Mouse (Mus musculus) CH12.LX (cell line): ENCODE measurements around the gene Myh3. TPM values are rescaled to one million over a fixed set of nuclear protein-coding genes. Genes with fewer than 3 reads are reported as not detected.

Experiments
- DNase-seq: peaks from one replicate; pipeline ENCODE4 v3.0.0-alpha.2; 2013; ENCODE audit errors: extremely low read depth
- H3K27ac ChIP-seq: 2 replicates; pipeline ENCODE4 v1.5.1; 2012; ENCODE audit warnings: low read depth, mild to moderate bottlenecking, control low read depth, moderate library complexity; ENCODE audit not compliant: insufficient read depth
- H3K27me3 ChIP-seq: replicated peaks from 2 replicates; pipeline ENCODE3; 2012; ENCODE audit warnings: inconsistent platforms
- H3K36me3 ChIP-seq, 2 experiments: replicated peaks in 1 of 2; 2 replicates each; pipeline versions ENCODE3 to v1.6.1; 2012; ENCODE audit warnings: inconsistent platforms in 1 of 2, low read length in 1 of 2, mild to moderate bottlenecking in 1 of 2, mixed read lengths in 1 of 2, moderate library complexity in 1 of 2; ENCODE audit not compliant: control insufficient read depth in 1 of 2, insufficient read depth in 1 of 2
- H3K4me1 ChIP-seq, 2 experiments: 2 replicates each; pipeline ENCODE4 v1.6.1; 2012; ENCODE audit warnings: inconsistent platforms in 1 of 2, moderate library complexity in 1 of 2; ENCODE audit not compliant: insufficient read depth in 2 of 2, control insufficient read depth in 1 of 2
- H3K4me2 ChIP-seq: 2 replicates; pipeline ENCODE4 v1.6.1; 2012; ENCODE audit warnings: low read depth, mild to moderate bottlenecking, control low read depth; ENCODE audit not compliant: poor library complexity, insufficient read depth, severe bottlenecking
- H3K4me3 ChIP-seq, 3 experiments: fragments of 150-350 bp in 1 of 3; sonication (generic) in 1 of 3; replicated peaks in 1 of 3; 2 replicates each; pipeline versions ENCODE3 to v1.5.1; 2011 to 2012; ENCODE audit warnings: low read depth in 2 of 3, low read length in 2 of 3, mild to moderate bottlenecking in 2 of 3, moderate library complexity in 2 of 3, control low read depth in 1 of 3, improper control_type of control experiment in 1 of 3, inconsistent platforms in 1 of 3, mixed read lengths in 1 of 3; ENCODE audit not compliant: poor library complexity in 1 of 3
- H3K79me2 ChIP-seq: replicated peaks from 2 replicates; pipeline ENCODE4 v1.6.1; 2012; ENCODE audit warnings: mild to moderate bottlenecking, moderate library complexity; ENCODE audit not compliant: control insufficient read depth, poor library complexity, insufficient read depth, severe bottlenecking; ENCODE audit errors: extremely low read depth
- H3K9ac ChIP-seq: 2 replicates; pipeline ENCODE4 v1.6.1; 2012; ENCODE audit warnings: low read depth, mild to moderate bottlenecking, control low read depth, moderate library complexity; ENCODE audit not compliant: insufficient read depth
- H3K9me3 ChIP-seq: replicated peaks from 2 replicates; pipeline ENCODE3; 2012; ENCODE audit warnings: low read length, inconsistent platforms, mixed read lengths
- BHLHE40 ChIP-seq: IDR thresholded peaks from 2 replicates; pipeline ENCODE4 v1.6.1; 2011; ENCODE audit warnings: mild to moderate bottlenecking, low read depth, low read length, improper control_type of control experiment
- CHD1 ChIP-seq: IDR thresholded peaks from 2 replicates; pipeline ENCODE4 v1.6.1; 2012; ENCODE audit warnings: low read depth, low read length, improper control_type of control experiment, inconsistent platforms
- CHD2 ChIP-seq: IDR thresholded peaks from 2 replicates; pipeline ENCODE4 v1.6.1; 2011; ENCODE audit warnings: low read length, improper control_type of control experiment
- CTCF ChIP-seq, 2 experiments: IDR thresholded peaks in 1 of 2; conservative IDR thresholded peaks in 1 of 2; 2 replicates each; pipeline ENCODE4 v1.5.1; 2011 to 2012; ENCODE audit warnings: low read depth in 2 of 2, low read length in 2 of 2, improper control_type of control experiment in 1 of 2, inconsistent platforms in 1 of 2, mild to moderate bottlenecking in 1 of 2, moderate library complexity in 1 of 2
- E2F4 ChIP-seq: IDR thresholded peaks from 2 replicates; pipeline ENCODE4 v1.6.1; 2011; ENCODE audit warnings: low read depth, low read length, improper control_type of control experiment; ENCODE audit not compliant: insufficient replicate concordance
- ELF1 ChIP-seq: IDR thresholded peaks from 2 replicates; pipeline ENCODE4 v1.6.1; 2014; ENCODE audit warnings: low read depth, mild to moderate bottlenecking, inconsistent platforms, low read length, improper control_type of control experiment
- EP300 ChIP-seq: IDR thresholded peaks from 2 replicates; pipeline ENCODE4 v1.6.1; 2011; ENCODE audit warnings: low read length, improper control_type of control experiment
- ETS1 ChIP-seq: conservative IDR thresholded peaks from 2 replicates; pipeline ENCODE4 v1.6.1; 2012; ENCODE audit warnings: low read depth, mild to moderate bottlenecking, inconsistent platforms, low read length, improper control_type of control experiment, moderate library complexity
- GABPA ChIP-seq: IDR thresholded peaks from 2 replicates; pipeline ENCODE4 v1.6.1; 2012; ENCODE audit warnings: low read depth, low read length, improper control_type of control experiment, inconsistent platforms; ENCODE audit not compliant: insufficient replicate concordance
- HCFC1 ChIP-seq: IDR thresholded peaks from 2 replicates; pipeline ENCODE4 v1.6.1; 2012; ENCODE audit warnings: low read depth, mild to moderate bottlenecking, inconsistent platforms, low read length, improper control_type of control experiment
- IRF4 ChIP-seq: IDR thresholded peaks from 2 replicates; pipeline ENCODE4 v1.6.1; 2014; ENCODE audit warnings: low read depth, mild to moderate bottlenecking, inconsistent platforms, low read length, improper control_type of control experiment
- JUN ChIP-seq: IDR thresholded peaks from 2 replicates; pipeline ENCODE4 v1.6.1; 2011; ENCODE audit warnings: low read depth, mild to moderate bottlenecking, low read length, improper control_type of control experiment, moderate library complexity; ENCODE audit not compliant: insufficient read depth
- JUND ChIP-seq: conservative IDR thresholded peaks from 2 replicates; pipeline ENCODE4 v1.6.1; 2011; ENCODE audit warnings: low read depth, low read length, improper control_type of control experiment
- KAT2A ChIP-seq: IDR thresholded peaks from 2 replicates; pipeline ENCODE4 v1.6.1; 2012; ENCODE audit warnings: low read length, improper control_type of control experiment, inconsistent platforms; ENCODE audit not compliant: insufficient replicate concordance
- MAFK ChIP-seq: IDR thresholded peaks from 2 replicates; pipeline ENCODE4 v1.6.1; 2011; ENCODE audit warnings: low read length, improper control_type of control experiment; ENCODE audit not compliant: insufficient replicate concordance
- MAX ChIP-seq: IDR thresholded peaks from 2 replicates; pipeline ENCODE4 v1.6.1; 2011; ENCODE audit warnings: low read length, improper control_type of control experiment
- MAZ ChIP-seq: IDR thresholded peaks from 2 replicates; pipeline ENCODE4 v1.6.1; 2012; ENCODE audit warnings: low read depth, mild to moderate bottlenecking, inconsistent platforms, low read length, improper control_type of control experiment, moderate library complexity
- MEF2A ChIP-seq: IDR thresholded peaks from 2 replicates; pipeline ENCODE4 v1.6.1; 2014; ENCODE audit warnings: low read depth, mild to moderate bottlenecking, inconsistent platforms, low read length, improper control_type of control experiment, borderline replicate concordance
- MXI1 ChIP-seq: IDR thresholded peaks from 2 replicates; pipeline ENCODE4 v1.6.1; 2011; ENCODE audit warnings: mild to moderate bottlenecking, low read depth, low read length, improper control_type of control experiment
- MYC ChIP-seq: IDR thresholded peaks from 2 replicates; pipeline ENCODE4 v1.6.1; 2011; ENCODE audit warnings: low read depth, mild to moderate bottlenecking, improper control_type of control experiment, low read length
- NELFE ChIP-seq: IDR thresholded peaks from 2 replicates; pipeline ENCODE4 v1.6.1; 2011; ENCODE audit warnings: low read depth, low read length, improper control_type of control experiment
- NRF1 ChIP-seq: IDR thresholded peaks from 2 replicates; pipeline ENCODE4 v1.6.1; 2014; ENCODE audit warnings: low read depth, mild to moderate bottlenecking, inconsistent platforms, low read length, improper control_type of control experiment, moderate library complexity
- PAX5 ChIP-seq: IDR thresholded peaks from 2 replicates; pipeline ENCODE4 v1.6.1; 2012; ENCODE audit warnings: low read length, inconsistent platforms, mixed read lengths
- POLR2A ChIP-seq: IDR thresholded peaks from 2 replicates; pipeline ENCODE4 v1.6.1; 2011; ENCODE audit warnings: low read depth, mild to moderate bottlenecking, improper control_type of control experiment, low read length
- POLR2AphosphoS2 ChIP-seq: IDR thresholded peaks from 2 replicates; pipeline ENCODE4 v1.6.1; 2011; ENCODE audit warnings: low read depth, low read length, improper control_type of control experiment
- RAD21 ChIP-seq: IDR thresholded peaks from 2 replicates; pipeline ENCODE4 v1.6.1; 2011; ENCODE audit warnings: low read depth, mild to moderate bottlenecking, low read length, improper control_type of control experiment, moderate library complexity
- RCOR1 ChIP-seq: conservative IDR thresholded peaks from 2 replicates; pipeline ENCODE4 v1.6.1; 2012; ENCODE audit warnings: low read depth, mild to moderate bottlenecking, inconsistent platforms, low read length, improper control_type of control experiment
- SIN3A ChIP-seq: IDR thresholded peaks from 2 replicates; pipeline ENCODE4 v1.6.1; 2012; ENCODE audit warnings: low read length, improper control_type of control experiment, inconsistent platforms
- SMC3 ChIP-seq: IDR thresholded peaks from 2 replicates; pipeline ENCODE4 v1.6.1; 2011; ENCODE audit warnings: low read depth, low read length, improper control_type of control experiment
- TBP ChIP-seq: conservative IDR thresholded peaks from 2 replicates; pipeline ENCODE4 v1.6.1; 2011; ENCODE audit warnings: low read depth, low read length, improper control_type of control experiment
- TCF12 ChIP-seq: IDR thresholded peaks from 2 replicates; pipeline ENCODE4 v1.6.1; 2014; ENCODE audit warnings: low read depth, mild to moderate bottlenecking, inconsistent platforms, low read length, improper control_type of control experiment
- UBTF ChIP-seq: IDR thresholded peaks from 2 replicates; pipeline ENCODE4 v1.6.1; 2012; ENCODE audit warnings: low read depth, mild to moderate bottlenecking, inconsistent platforms, low read length, improper control_type of control experiment, moderate library complexity
- USF1 ChIP-seq: IDR thresholded peaks from 2 replicates; pipeline ENCODE4 v1.6.1; 2014; ENCODE audit warnings: low read depth, mild to moderate bottlenecking, inconsistent platforms, low read length, improper control_type of control experiment
- USF2 ChIP-seq: conservative IDR thresholded peaks from 2 replicates; pipeline ENCODE4 v1.6.1; 2011; ENCODE audit warnings: low read depth, low read length, improper control_type of control experiment
- ZC3H11A ChIP-seq: IDR thresholded peaks from 2 replicates; pipeline ENCODE4 v1.6.1; 2012; ENCODE audit warnings: low read depth, mild to moderate bottlenecking, inconsistent platforms, low read length, improper control_type of control experiment
- ZKSCAN1 ChIP-seq: IDR thresholded peaks from 2 replicates; pipeline ENCODE4 v1.6.1; 2012; ENCODE audit warnings: low read depth, inconsistent platforms, low read length, improper control_type of control experiment, borderline replicate concordance
- ZMIZ1 ChIP-seq: IDR thresholded peaks from 2 replicates; pipeline ENCODE4 v1.6.1; 2012; ENCODE audit warnings: low read depth, mild to moderate bottlenecking, inconsistent platforms, low read length, improper control_type of control experiment
- ZNF384 ChIP-seq: IDR thresholded peaks from 2 replicates; pipeline ENCODE4 v1.6.1; 2012; ENCODE audit warnings: low read depth, low read length, improper control_type of control experiment, inconsistent platforms
- dilution Hi-C: fragments of 300-500 bp; cut with MboI; formaldehyde crosslinking; loops from 2 replicates; pipeline ENCODE4 v1.14.3; 2020; ENCODE audit warnings: low sequenced_read_pairs; ENCODE audit not compliant: extremely low pct_unique_long_range_greater_than_20kb, extremely low pct_ligation_motif_present
- in situ Hi-C: fragments of 300-500 bp; cut with MboI; formaldehyde crosslinking; loops from 3 replicates; pipeline ENCODE4 v1.14.3; 2019; ENCODE audit warnings: low sequenced_read_pairs, low pct_ligation_motif_present, low pct_unique_long_range_greater_than_20kb, mixed read lengths
- polyA plus RNA-seq: library from polyadenylated mRNA; unstranded; fragments of >175 nt; gene quantifications from 2 replicates; pipeline ENCODE4 v1.2.1, GENCODE M21; 2012; ENCODE audit warnings: low read depth; ENCODE audit not compliant: insufficient read length
- total RNA-seq, 2 experiments: library from RNA; depleted of rRNA; stranded (reverse); fragments of 300-350 nt in 1 of 2; fragments of >200 nt in 1 of 2; gene quantifications; 2 replicates each; pipeline ENCODE4 v1.2.3; 2012 to 2014

Gene Myh3
- total and polyA plus RNA-seq, 3 experiments: 0.12 to 0.64 (median 0.26) TPM

DNA sequence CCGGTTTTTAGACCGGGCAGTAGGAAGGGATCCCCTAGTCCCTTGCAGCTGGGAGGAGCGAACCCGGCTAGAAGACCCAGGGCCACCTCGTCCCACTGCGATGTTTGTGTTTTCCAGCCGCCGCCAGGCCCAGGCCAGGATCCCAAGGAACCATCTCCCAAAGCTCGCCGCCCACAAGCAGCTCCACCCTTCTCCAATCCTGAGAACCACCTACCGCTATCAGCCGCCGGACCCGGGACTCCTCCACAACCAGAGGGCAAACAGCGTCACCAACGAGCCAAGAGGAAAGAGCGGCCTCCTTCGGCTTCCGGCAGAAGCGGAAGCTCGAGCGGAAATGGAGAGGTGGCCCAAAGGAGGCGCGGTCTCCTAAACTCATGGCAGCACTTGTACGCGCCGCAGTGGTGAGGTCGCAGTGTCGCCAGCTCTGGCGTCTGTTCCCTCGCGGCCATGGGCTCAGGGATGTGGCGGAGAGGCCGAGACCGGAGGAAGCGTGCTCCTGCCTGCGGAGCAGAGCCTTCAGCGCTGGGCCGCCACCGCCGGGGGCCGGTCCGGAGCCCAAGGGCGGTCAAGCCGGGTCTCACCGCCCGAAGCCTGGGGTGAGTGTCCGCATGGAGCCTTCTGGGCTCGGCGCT is 25.7 kb upstream of the Myh3 start, which contains the start of the genes Adprm and Sco1:
TSS of gene Adprm (minus strand) at position 274 of the 632 bp plus-strand sequence.
TSS of gene Sco1 (plus strand) at position 350 of the 632 bp plus-strand sequence.
- H3K9ac ChIP-seq: peak within 1 kb of the TSS; percentile 69
- H3K36me3 ChIP-seq: peaks cover 22 to 53% of the 10 kb centered on the region in 2 experiments
- H3K9me3 ChIP-seq: no peaks in the 10 kb centered on the region
- H3K4me1 ChIP-seq: peaks cover 5 to 63% of the 10 kb centered on the region in 2 experiments
- dilution Hi-C loops (no loop called here), in situ Hi-C loops (no loop called here)
- peak within 1 kb of the TSS; percentile 99 for H3K4me2 ChIP-seq
- H3K79me2 ChIP-seq: peaks cover 36% of the 10 kb centered on the region
- TF ChIP-seq EP300: no peak
- TF ChIP-seq POLR2AphosphoS2: peak; percentile 83; the same call in 1 of the 2 replicates
- peak; percentile 57; the same call in 1 of the 2 replicates for TF ChIP-seq IRF4
- TF ChIP-seq HCFC1: peak; percentile 92
- TF ChIP-seq UBTF: peak; percentile 85
- TF ChIP-seq KAT2A: peak; percentile 84; the same call in 1 of the 2 replicates
- TF ChIP-seq MYC: peak; percentile 80
- TF ChIP-seq CHD2: no peak
- TF ChIP-seq RCOR1: no peak; the same call in 1 of the 2 replicates
- peak; percentile 56; the same call in 1 of the 2 replicates for TF ChIP-seq MEF2A
- TF ChIP-seq CHD1: no peak
- peak; percentile 99 for TF ChIP-seq MXI1
- peak; percentile 26; the same call in 1 of the 2 replicates for TF ChIP-seq ETS1
- TF ChIP-seq RAD21: no peak
- TF ChIP-seq ZKSCAN1: no peak
- TF ChIP-seq USF1: no peak
- TF ChIP-seq SMC3: no peak
- 0 out of 2 replicates have a peak, but pooled peaks have one; percentile 19 for TF ChIP-seq NRF1
- no peak for TF ChIP-seq BHLHE40
- no peak for TF ChIP-seq MAFK
- no peak for TF ChIP-seq MAZ
- peak; percentile 95 for TF ChIP-seq ZMIZ1
- TF ChIP-seq TBP: peak; percentile 54; the same call in 1 of the 2 replicates
- TF ChIP-seq MAX: peak; percentile 88
- peak; percentile 96 for TF ChIP-seq POLR2A
- TF ChIP-seq GABPA: peak; percentile 52; the same call in 1 of the 2 replicates
- no peak for TF ChIP-seq ZC3H11A
- TF ChIP-seq USF2: no peak
- TF ChIP-seq JUN: no peak
- TF ChIP-seq ZNF384: no peak
- no peak for TF ChIP-seq E2F4
- peak; percentile 95 for TF ChIP-seq ELF1
- peak; percentile 93 for TF ChIP-seq TCF12
- TF ChIP-seq JUND: no peak
- no peak for TF ChIP-seq PAX5
- TF ChIP-seq CTCF (conservative IDR thresholded peaks at IDR 0.05 in 1 of 2, IDR thresholded peaks at IDR 0.05 in 1 of 2; ENCODE audit: low read depth in 2 of 2, low read length in 2 of 2): 0 out of 4 replicates have a peak, but pooled peaks of 1 of the 2 experiments have one; percentile 24
- peak; percentile 96 for TF ChIP-seq NELFE
- peak; percentile 98 for TF ChIP-seq SIN3A
- H3K4me3 ChIP-seq: peak within 1 kb of the TSS; percentile 84 to 97 (median 91)
- 0 out of 2 replicates have a peak within 1 kb of the TSS, but pooled peaks have one; percentile 6 for H3K27ac ChIP-seq
- H3K27me3 ChIP-seq: no peaks in the 10 kb centered on the region
- peak; percentile 91 for DNase-seq
